Mouse (Mus musculus): ENCODE measurements at regions not wholly inside any gene's neighbourhood (a gene's known extent, or its start where the extent isn't known, plus 50 kb on each side); places are given as distances from the start of the nearest gene placed in this dataset.
"Not testable (repeated sequence)": the region's sequence is repeated elsewhere in the genome, so short reads cannot be mapped to it uniquely, and the experiment has no call there.

DNA sequence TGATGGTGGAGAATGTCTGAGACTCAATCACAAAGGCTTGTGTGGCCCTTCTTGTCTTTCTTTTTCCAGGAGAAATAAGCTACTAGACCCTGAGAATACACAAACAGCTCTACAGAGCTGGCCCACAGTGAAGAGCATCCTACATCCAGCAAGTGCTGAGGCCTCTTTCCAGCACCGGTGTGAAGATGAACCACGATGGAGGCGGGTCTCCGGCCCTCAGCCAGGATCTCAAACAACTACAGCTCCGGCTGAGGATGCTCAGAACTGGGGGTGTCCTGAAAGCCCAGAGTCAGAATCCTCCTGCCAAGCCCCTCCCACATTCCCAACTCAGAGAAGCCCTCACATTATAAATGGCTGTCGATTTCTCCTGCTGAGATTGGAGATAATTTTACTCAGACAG, 407.9 kb downstream of the Lrig3 start:
- no peak overlapping the region for H3K27ac ChIP-seq
- H3K4me3 ChIP-seq (replicated peaks) = no peak overlapping the region
- 55% methylated on average over 6 of the region's 6 CpGs for WGBS
- no peaks in the 10 kb centered on the region for H3K27me3 ChIP-seq (replicated peaks)
- H3K4me1 ChIP-seq (replicated peaks) = no peaks in the 10 kb centered on the region
- no peaks in the 10 kb centered on the region for H3K9me3 ChIP-seq
- no peak overlapping the region for H3K9ac ChIP-seq
- ATAC-seq = no peak
- no peaks in the 10 kb centered on the region for H3K36me3 ChIP-seq
- no peak overlapping the region for H3K4me2 ChIP-seq (replicated peaks)

DNA sequence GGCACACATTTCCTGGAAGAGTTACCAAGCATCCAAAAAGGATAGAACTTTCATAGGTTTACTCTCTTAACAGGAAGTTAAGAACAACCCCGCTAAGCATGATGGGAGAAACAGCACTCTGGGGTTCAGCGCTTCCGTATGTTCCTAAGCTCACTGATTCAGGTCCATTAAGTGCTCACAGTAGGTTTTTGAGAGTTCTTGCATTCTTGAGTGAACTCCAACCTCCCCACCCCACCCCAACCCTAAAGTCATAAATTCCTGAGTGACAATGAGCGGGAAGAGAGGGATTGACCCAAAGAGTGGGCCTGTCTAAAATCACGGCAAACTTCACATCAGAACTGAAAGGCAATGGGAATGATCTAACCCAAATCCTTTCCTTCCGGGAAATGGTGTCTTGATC, 405.9 kb downstream of the Lrig3 start:
- no peak for ATAC-seq
- WGBS = 80% methylated on average over 6 of the region's 6 CpGs
- Histone ChIP-seq H3K4me2 (replicated peaks) (no peak overlapping the region), H3K4me3 (replicated peaks) (no peak overlapping the region), H3K36me3 (no peaks in the 10 kb centered on the region), H3K4me1 (replicated peaks) (no peaks in the 10 kb centered on the region), H3K9me3 (no peaks in the 10 kb centered on the region), H3K9ac (no peak overlapping the region), H3K27ac (no peak overlapping the region), H3K27me3 (replicated peaks) (no peaks in the 10 kb centered on the region)

DNA sequence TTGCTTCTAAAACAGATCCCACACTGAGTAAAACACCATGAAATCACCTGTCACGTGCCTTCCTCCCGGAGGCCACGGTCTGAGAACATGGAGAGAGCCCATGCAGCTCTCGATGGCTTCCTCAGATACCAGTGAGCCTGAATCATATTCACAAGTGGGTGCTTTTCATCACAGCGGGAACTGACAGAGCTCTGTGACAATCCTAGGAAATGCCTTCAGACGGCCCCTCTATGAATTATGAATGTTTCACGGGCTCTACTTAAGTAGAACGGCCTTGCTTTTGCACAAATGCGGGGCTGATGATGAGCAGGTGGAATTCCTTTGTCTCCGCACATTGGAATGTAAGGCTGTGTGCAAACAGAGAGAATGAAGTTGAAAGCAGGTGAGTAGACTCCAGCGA, 383.1 kb downstream of the Lrig3 start:
- 62% methylated on average over 11 of the region's 11 CpGs for whole genome bisulfite sequencing

DNA sequence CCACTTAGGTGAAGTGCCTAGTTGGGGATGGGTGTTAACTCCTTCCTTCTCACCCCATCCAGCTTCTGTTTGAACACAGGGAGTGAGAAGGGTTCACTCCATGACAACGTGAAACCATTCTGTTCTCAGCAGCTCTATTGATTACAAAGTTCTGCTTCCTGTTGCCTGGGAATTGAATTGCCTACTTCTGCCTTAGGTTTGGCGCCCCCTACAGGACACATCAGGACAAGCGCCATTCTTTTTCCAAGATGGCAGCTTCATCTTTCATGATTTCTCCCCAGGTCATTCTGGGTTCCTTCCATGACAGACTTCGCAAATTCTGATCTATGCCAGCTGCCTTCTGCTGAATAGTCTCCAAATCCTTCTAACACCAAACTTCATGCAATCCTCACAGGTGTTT, 371.5 kb downstream of the Lrig3 start:
- H3K4me3 ChIP-seq (replicated peaks) = no peak overlapping the region
- no peak for ATAC-seq
- no peak overlapping the region for H3K4me2 ChIP-seq (replicated peaks)
- no peaks in the 10 kb centered on the region for H3K9me3 ChIP-seq
- H3K27ac ChIP-seq = no peak overlapping the region
- no peaks in the 10 kb centered on the region for H3K4me1 ChIP-seq (replicated peaks)
- no peaks in the 10 kb centered on the region for H3K27me3 ChIP-seq (replicated peaks)
- no peaks in the 10 kb centered on the region for H3K36me3 ChIP-seq
- no peak overlapping the region for H3K9ac ChIP-seq
- 74% methylated on average over 4 of the region's 4 CpGs for WGBS

More for the DNA sequence above, 383.1 kb downstream of the Lrig3 start:
- H3K9me3 ChIP-seq = no peaks in the 10 kb centered on the region
- H3K36me3 ChIP-seq = no peaks in the 10 kb centered on the region
- no peak overlapping the region for H3K27ac ChIP-seq
- no peaks in the 10 kb centered on the region for H3K4me1 ChIP-seq (replicated peaks)
- no peaks in the 10 kb centered on the region for H3K27me3 ChIP-seq (replicated peaks)
- H3K4me2 ChIP-seq (replicated peaks) = no peak overlapping the region
- no peak overlapping the region for H3K4me3 ChIP-seq (replicated peaks)
- ATAC-seq = no peak
- no peak overlapping the region for H3K9ac ChIP-seq

DNA sequence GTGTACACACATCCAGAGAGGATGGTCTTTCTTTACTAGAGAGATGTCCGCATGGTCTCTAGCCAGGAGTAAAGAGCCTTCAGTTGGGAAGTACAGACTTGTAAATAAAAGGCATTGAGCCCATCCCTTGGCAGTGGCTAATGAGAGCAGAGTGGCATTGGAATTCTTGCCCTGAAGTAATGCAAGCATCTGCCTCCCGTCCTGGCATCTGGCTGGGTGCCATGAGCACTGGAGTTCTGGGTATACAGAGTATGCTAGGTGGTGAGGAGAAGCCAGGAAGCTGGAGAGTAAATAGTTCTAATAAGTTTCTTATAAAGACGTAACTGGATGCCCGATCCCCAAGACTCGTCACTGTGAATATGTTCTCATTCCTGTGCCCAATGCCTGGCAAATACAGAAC, 367.8 kb downstream of the Lrig3 start:
- Histone ChIP-seq H3K9me3 (no peaks in the 10 kb centered on the region), H3K4me1 (replicated peaks) (0 out of 2 replicates have a peak, but pooled peaks cover 2% of the 10 kb centered on the region), H3K27me3 (replicated peaks) (no peaks in the 10 kb centered on the region), H3K9ac (no peak overlapping the region), H3K27ac (no peak overlapping the region), H3K4me3 (replicated peaks) (no peak overlapping the region), H3K36me3 (no peaks in the 10 kb centered on the region), H3K4me2 (replicated peaks) (no peak overlapping the region)
- ATAC-seq = no peak
- 90% methylated on average over 5 of the region's 5 CpGs for whole genome bisulfite sequencing

DNA sequence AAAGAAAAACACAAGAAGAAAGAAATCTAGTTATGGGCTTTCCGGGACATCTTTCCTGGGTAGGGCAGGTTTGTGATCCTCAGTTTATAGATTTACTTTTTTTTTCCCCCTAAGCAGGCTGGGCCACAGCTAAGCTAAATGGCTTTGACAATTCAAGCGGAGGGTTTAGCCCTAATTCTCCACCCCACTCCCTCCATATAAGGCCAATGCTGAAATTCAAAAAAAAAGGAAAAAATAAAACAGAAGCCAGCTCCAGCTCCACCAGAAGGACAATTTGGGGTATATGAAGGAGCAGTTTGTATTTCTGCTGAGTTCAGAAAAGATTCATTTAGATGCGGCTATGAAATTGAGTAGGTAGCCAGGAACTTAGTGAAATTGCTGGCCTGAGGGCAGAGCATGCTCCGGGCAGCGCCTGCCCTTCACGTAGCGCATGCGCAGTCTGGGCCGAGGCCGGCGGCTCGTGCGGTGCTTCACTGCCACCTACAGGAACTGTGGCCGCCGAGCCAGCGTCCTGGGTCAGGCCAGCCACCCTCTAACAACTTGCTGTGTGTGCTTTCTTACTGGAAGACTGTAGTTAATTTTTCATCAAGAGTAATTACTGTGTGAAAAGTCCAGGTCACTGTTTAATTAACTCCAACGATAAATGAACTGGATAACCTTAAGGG, 364.5 kb downstream of the Lrig3 start:
- Histone ChIP-seq H3K4me2 (replicated peaks) (peak overlapping the region; percentile 46), H3K9me3 (no peaks in the 10 kb centered on the region), H3K9ac (no peak overlapping the region), H3K27me3 (replicated peaks) (no peaks in the 10 kb centered on the region), H3K36me3 (no peaks in the 10 kb centered on the region), H3K4me1 (replicated peaks) (0 out of 2 replicates have a peak, but pooled peaks cover 2% of the 10 kb centered on the region), H3K4me3 (replicated peaks) (no peak overlapping the region), H3K27ac (no peak overlapping the region)
- peak; percentile 99 for ATAC-seq
- 6% methylated on average over 17 of the region's 17 CpGs for WGBS

DNA sequence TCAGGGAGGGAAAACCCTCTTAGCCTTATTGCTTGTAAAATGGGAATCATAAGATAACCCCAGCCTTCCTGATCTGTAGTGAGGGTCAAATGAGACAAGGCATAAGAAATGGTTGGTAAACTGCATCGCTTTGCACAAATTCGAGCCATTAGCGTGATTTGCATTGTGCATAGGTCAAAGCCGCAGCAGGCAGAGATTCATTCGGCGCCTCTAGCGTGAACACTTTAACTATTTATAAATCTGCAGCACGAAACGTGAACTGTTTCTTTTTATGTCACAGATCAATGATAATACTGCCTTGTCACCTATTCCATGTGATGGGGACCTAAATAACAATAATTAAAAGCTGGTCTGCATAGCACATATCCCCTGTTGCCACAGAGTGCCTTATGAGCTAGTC, 354.9 kb downstream of the Lrig3 start:
- 83% methylated on average over 9 of the region's 9 CpGs for WGBS
- no peaks in the 10 kb centered on the region for H3K4me1 ChIP-seq (replicated peaks)
- no peak overlapping the region for H3K27ac ChIP-seq
- 0 out of 2 replicates have a peak, but pooled peaks cover 4% of the 10 kb centered on the region for H3K27me3 ChIP-seq (replicated peaks)
- H3K9me3 ChIP-seq = no peaks in the 10 kb centered on the region
- no peak overlapping the region for H3K4me3 ChIP-seq (replicated peaks)
- H3K9ac ChIP-seq = no peak overlapping the region
- H3K4me2 ChIP-seq (replicated peaks) = no peak overlapping the region
- ATAC-seq = no peak
- H3K36me3 ChIP-seq = no peaks in the 10 kb centered on the region

DNA sequence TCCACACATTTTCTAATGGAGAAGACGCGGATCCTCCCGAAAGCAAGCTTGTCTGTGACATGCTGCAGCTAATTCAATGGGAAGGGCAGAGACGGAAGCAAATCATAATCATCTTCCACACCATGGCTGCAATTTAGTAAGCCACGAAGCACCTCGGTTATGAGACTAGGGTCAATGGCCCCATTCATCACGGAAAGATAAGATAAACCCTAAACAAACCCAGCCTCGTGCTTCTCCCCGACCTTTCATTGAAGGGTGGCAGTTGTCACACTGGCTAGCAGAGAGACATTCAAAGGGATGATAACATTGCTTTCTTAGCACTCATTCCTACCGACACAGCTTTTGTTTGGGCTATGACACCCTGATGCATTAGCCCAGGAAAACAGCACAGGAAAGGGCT, 353.8 kb downstream of the Lrig3 start:
- no peaks in the 10 kb centered on the region for H3K4me1 ChIP-seq (replicated peaks)
- H3K27ac ChIP-seq = no peak overlapping the region
- H3K9me3 ChIP-seq = no peaks in the 10 kb centered on the region
- no peak overlapping the region for H3K9ac ChIP-seq
- peak; percentile 72 for ATAC-seq
- H3K4me2 ChIP-seq (replicated peaks) = no peak overlapping the region
- no peak overlapping the region for H3K4me3 ChIP-seq (replicated peaks)
- 0 out of 2 replicates have a peak, but pooled peaks cover 7% of the 10 kb centered on the region for H3K27me3 ChIP-seq (replicated peaks)
- H3K36me3 ChIP-seq = no peaks in the 10 kb centered on the region
- 41% methylated on average over 10 of the region's 10 CpGs for WGBS

DNA sequence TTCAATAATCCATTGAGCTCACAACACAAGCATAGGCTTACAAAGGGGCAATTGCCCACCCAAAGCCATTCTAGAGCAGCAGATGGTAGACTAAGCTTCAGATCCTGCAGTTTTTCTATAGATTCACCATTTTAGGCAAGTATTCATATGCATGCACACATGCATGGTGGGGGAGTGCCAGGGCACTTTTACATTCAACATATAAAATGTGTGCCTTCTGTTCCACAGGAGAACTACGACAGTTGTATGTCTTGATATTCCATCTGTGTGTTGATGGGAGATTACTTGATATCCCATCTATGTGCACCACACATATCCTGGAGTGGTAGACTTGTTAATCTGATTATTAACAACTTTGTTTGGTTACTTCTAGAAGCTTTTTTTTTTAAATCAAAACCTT, 334.0 kb downstream of the Lrig3 start:
- Histone ChIP-seq H3K4me2 (replicated peaks) (no peak overlapping the region), H3K9ac (no peak overlapping the region)
- 84% methylated on average over 1 of the region's 1 CpGs for WGBS

DNA sequence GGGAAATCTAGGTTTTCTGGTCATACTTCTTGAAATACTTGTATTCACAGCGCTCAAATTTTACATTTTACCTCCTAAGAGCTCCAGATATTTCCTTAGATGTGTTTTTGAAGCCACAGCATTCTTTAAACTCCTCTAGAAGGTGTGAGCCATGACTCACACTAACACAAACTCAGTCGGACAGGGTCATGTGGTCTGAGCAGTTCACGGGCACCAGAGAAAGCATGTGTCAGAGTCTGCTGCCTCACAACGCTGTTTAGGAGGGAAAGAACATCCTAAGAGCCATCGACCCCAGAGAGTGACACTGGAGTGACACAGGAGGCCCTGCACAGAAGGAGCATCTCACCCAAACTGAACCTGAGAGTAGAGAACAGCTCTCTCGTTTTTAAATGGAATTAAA, 332.2 kb downstream of the Lrig3 start:
- 68% methylated on average over 6 of the region's 6 CpGs for WGBS
- Histone ChIP-seq H3K4me2 (replicated peaks) (no peak overlapping the region), H3K36me3 (no peaks in the 10 kb centered on the region), H3K27ac (no peak overlapping the region), H3K9ac (no peak overlapping the region), H3K9me3 (no peaks in the 10 kb centered on the region), H3K4me1 (replicated peaks) (no peaks in the 10 kb centered on the region), H3K4me3 (replicated peaks) (no peak overlapping the region), H3K27me3 (replicated peaks) (no peaks in the 10 kb centered on the region)
- ATAC-seq = no peak

More for the DNA sequence above, 334.0 kb downstream of the Lrig3 start:
- Histone ChIP-seq H3K27ac (no peak overlapping the region), H3K9me3 (no peaks in the 10 kb centered on the region), H3K4me1 (replicated peaks) (no peaks in the 10 kb centered on the region), H3K36me3 (no peaks in the 10 kb centered on the region), H3K4me3 (replicated peaks) (no peak overlapping the region), H3K27me3 (replicated peaks) (no peaks in the 10 kb centered on the region)
- ATAC-seq = no peak

DNA sequence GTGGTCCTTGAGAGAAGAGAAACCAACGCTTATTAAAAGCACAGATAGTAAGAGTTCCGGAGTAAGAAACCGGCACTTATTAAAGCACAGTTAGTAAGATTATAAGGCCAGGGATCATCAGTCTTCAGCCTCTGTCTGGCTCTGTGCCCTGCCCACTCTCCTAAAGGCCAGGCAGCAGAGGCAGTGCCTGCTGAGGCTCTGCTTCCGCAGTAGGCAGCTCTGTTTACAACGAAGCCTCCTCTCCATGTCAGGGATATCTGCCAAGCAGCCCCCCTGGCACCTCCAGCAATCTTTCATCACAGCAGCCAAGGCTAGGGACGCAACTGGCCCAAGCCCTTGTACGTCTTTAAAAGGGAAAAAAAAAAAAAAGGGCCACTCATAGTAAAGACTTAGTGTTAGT, 329.9 kb downstream of the Lrig3 start:
- H3K9me3 ChIP-seq = no peaks in the 10 kb centered on the region
- no peak overlapping the region for H3K9ac ChIP-seq
- H3K4me3 ChIP-seq (replicated peaks) = no peak overlapping the region
- no peaks in the 10 kb centered on the region for H3K4me1 ChIP-seq (replicated peaks)
- H3K36me3 ChIP-seq = no peaks in the 10 kb centered on the region
- WGBS = 55% methylated on average over 7 of the region's 7 CpGs
- H3K4me2 ChIP-seq (replicated peaks) = no peak overlapping the region
- no peak overlapping the region for H3K27ac ChIP-seq
- H3K27me3 ChIP-seq (replicated peaks) = no peaks in the 10 kb centered on the region
- ATAC-seq = no peak

DNA sequence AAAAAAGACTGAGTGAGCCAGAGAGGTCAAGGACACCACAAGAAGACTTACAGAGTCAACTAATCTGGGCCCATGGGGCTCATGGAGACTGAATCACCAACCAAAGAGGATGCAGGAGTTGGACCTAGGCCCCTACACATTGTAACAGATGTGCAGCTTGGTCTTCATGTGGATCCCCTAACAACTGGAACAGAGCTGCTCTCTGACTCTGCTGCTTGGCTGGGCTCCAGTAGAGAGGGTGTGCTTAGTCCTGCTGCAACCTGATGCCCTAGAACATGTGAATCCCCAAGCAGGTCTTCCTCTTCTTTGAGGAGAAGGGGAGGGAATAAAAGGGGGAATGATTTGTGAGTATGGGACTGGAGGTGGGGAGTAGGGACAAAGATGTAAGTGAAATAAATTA, 325.8 kb downstream of the Lrig3 start:
- Histone ChIP-seq H3K36me3 (no peaks in the 10 kb centered on the region), H3K9ac (no peak overlapping the region), H3K4me3 (replicated peaks) (no peak overlapping the region), H3K9me3 (no peaks in the 10 kb centered on the region), H3K27ac (no peak overlapping the region), H3K4me2 (replicated peaks) (no peak overlapping the region), H3K27me3 (replicated peaks) (no peaks in the 10 kb centered on the region), H3K4me1 (replicated peaks) (no peaks in the 10 kb centered on the region)
- no peak for ATAC-seq

DNA sequence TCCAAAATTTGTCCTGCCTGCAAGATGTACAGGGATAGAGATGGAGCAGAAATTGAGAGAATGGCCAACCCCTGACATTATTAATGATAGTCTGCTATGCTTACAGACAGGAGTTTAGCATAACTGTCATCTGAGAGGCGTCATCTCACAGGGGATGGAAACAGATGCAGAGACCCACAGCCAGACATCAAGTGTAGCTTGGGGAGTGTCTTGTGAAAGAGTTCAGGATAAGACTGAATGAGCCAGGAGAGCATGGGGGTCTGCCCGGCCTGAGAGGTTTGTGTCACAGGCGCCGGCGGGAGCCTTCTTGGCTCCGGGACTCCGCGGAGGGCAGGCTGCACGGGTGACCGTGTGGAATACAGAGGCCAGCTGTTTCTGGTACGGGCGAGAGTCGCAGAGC, 319.1 kb downstream of the Lrig3 start:
- not testable (repeated sequence) for H3K4me3 ChIP-seq (replicated peaks); ATAC-seq; H3K9me3 ChIP-seq; H3K4me2 ChIP-seq (replicated peaks); H3K27ac ChIP-seq; H3K36me3 ChIP-seq; H3K4me1 ChIP-seq (replicated peaks); H3K27me3 ChIP-seq (replicated peaks); H3K9ac ChIP-seq
- 90% methylated on average over 8 of the region's 13 CpGs for WGBS
